Mouse (Mus musculus) inflammation-experienced regulatory T-cells (primary cell): ENCODE data around the gene Vmn2r20. TPM values are rescaled to one million over a fixed set of nuclear protein-coding genes. Genes with fewer than 3 reads are reported as not detected.

Experiments used
- polyA plus RNA-seq, 2 experiments: library from polyadenylated mRNA; unstranded; fragments of 100-300 nt; shearing (Covaris generic); gene quantifications; one replicate each; pipeline ENCODE4 v1.2.1; 2017

The Vmn2r20 gene
- under 1 TPM; 0.05 to 0.60 TPM for polyA plus RNA-seq

DNA sequence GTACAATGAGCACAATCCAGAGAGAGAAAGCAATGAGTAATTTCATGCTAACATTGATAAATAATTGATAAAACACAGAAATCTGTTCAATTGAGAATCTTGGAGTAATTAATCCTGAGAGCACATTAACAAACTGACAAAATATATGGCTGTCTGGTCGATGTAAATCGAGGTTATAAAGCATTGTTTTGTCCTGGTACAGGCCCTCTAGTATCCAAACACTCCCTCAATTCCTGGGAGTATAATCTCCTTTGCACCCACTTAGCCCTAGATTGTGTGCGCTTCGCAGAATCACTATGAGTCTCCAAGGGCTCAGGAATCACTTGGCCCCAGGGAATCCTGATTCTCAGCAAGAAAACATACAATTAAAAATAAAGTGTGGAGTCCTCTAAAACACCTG, at the start of gene Vmn2r20:
Gene Vmn2r20 (minus strand): TSS at position 101 of the 400 bp plus-strand sequence.

Other genes with a start within 250 kb of the Vmn2r20 start
- not detected for gene Clec4b2, start 245.2 kb downstream of the Vmn2r20 start, polyA plus RNA-seq
- gene Clec4n, start 188.3 kb downstream of the Vmn2r20 start, polyA plus RNA-seq = 1 to 10 TPM in 1 of 2 experiments, not detected in 1; 3.3 TPM
- gene Clec4d, start 156.0 kb downstream of the Vmn2r20 start, polyA plus RNA-seq = not detected
- under 1 TPM in 1 of 2 experiments, not detected in 1; 0.36 TPM for gene Clec4e, start 128.2 kb downstream of the Vmn2r20 start, polyA plus RNA-seq
- gene Vmn2r19, start 109.8 kb downstream of the Vmn2r20 start, polyA plus RNA-seq = 1 to 10 TPM in 1 of 2 experiments, under 1 TPM in 1; 0.33 to 1.0 TPM
- not detected for gene Vmn2r21, start 115.3 kb upstream of the Vmn2r20 start, polyA plus RNA-seq
- under 1 TPM; 0.10 to 0.61 TPM for gene Vmn2r22, start 232.6 kb upstream of the Vmn2r20 start, polyA plus RNA-seq